Comparison of ENCODE assay signal across 8 mouse cellular contexts in genomic region chr5:9427581-9428241, GRCm38 (mm10).
DNase-seq lines count a peak whose midpoint lies in the region; ATAC-seq and TF ChIP-seq lines count a peak whose summit lies in the region.

No protein-coding gene starts in this region.

- no peaks in the 10 kb centered on the region for H3K4me1 ChIP-seq in forebrain, embryonic 14.5 days (ENCODE audit: control insufficient read depth, insufficient read depth, low read length)
- H3K4me1 ChIP-seq in midbrain, embryonic 13.5 days (replicated peaks), result 0 out of 2 replicates have a peak, but pooled peaks cover 4% of the 10 kb centered on the region

- no peak overlapping the region for H3K4me3 ChIP-seq in forebrain, embryonic 14.5 days (ENCODE audit: low read depth, low read length)
- H3K4me3 ChIP-seq in layer of hippocampus, adult 2 months, result no peak overlapping the region
- H3K4me3 ChIP-seq in midbrain, embryonic 13.5 days (replicated peaks), result no peak overlapping the region

- peak; percentile 8 for DNase-seq in gastrocnemius, adult 18-20 months (ENCODE audit: low spot score)
- no peak for DNase-seq in gastrocnemius, postnatal 25 days
- DNase-seq in CD4-positive, CD25-positive, alpha-beta regulatory T cell, adult 2 months (ENCODE audit: low read depth, low spot score), result peak; percentile 43
- DNase-seq in c-Kit-positive CD71-positive TER-119-negative erythroid progenitor cells, embryonic 14.5 days (ENCODE audit: low read depth), result peak; percentile 4
- peak; percentile 88 for DNase-seq in forebrain, embryonic 14.5 days (ENCODE audit: low spot score)
- DNase-seq in layer of hippocampus, adult 2 months (ENCODE audit: low spot score in 2 of 2), result peak; percentile 61 to 62

- H3K4me2 ChIP-seq in forebrain, embryonic 14.5 days (ENCODE audit: low read length), result no peak overlapping the region
- no peak overlapping the region for H3K4me2 ChIP-seq in midbrain, embryonic 13.5 days (replicated peaks)

- no peak overlapping the region for H3K27ac ChIP-seq in forebrain, embryonic 14.5 days (ENCODE audit: low read depth, low read length)
- no peak overlapping the region for H3K27ac ChIP-seq in layer of hippocampus, adult 2 months
- no peak overlapping the region for H3K27ac ChIP-seq in midbrain, embryonic 13.5 days

- no peaks in the 10 kb centered on the region for H3K27me3 ChIP-seq in forebrain, embryonic 14.5 days (replicated peaks; ENCODE audit: control insufficient read depth, insufficient read depth, low read length)
- H3K27me3 ChIP-seq in midbrain, embryonic 13.5 days, result no peaks in the 10 kb centered on the region

- WGBS in forebrain, embryonic 14.5 days, result 45% methylated on average over 10 of the region's 10 CpGs
- 49% methylated on average over 10 of the region's 10 CpGs for WGBS in midbrain, embryonic 13.5 days

- peak; percentile 98 for TF ChIP-seq CTCF in layer of hippocampus, adult 2 months (conservative IDR thresholded peaks at IDR 0.05)

- no peak overlapping the region for H3K9ac ChIP-seq in forebrain, embryonic 14.5 days (ENCODE audit: low read length)
- no peak overlapping the region for H3K9ac ChIP-seq in midbrain, embryonic 13.5 days (replicated peaks)

- ATAC-seq in forebrain, embryonic 14.5 days, result peak; percentile 69
- ATAC-seq in midbrain, embryonic 13.5 days, result peak; percentile 79
- ATAC-seq in erythroid progenitor cell, adult 5-6 weeks (replicated peaks; ENCODE audit: low FRiP score, poor library complexity, severe bottlenecking), result no peak

- no peaks in the 10 kb centered on the region for H3K36me3 ChIP-seq in forebrain, embryonic 14.5 days (ENCODE audit: control insufficient read depth, insufficient read depth, low read length)
- H3K36me3 ChIP-seq in midbrain, embryonic 13.5 days, result 0 out of 2 replicates have a peak, but pooled peaks cover 3% of the 10 kb centered on the region

- no peaks in the 10 kb centered on the region for H3K9me3 ChIP-seq in forebrain, embryonic 14.5 days (replicated peaks; ENCODE audit: control insufficient read depth, low read length)
- H3K9me3 ChIP-seq in midbrain, embryonic 13.5 days, result no peaks in the 10 kb centered on the region
